Mouse (Mus musculus): ENCODE data around the gene Ankef1.
A peak's percentile ranks its signal among the peaks of the same experiment; 100 is the strongest.

Gene Ankef1

DNA sequence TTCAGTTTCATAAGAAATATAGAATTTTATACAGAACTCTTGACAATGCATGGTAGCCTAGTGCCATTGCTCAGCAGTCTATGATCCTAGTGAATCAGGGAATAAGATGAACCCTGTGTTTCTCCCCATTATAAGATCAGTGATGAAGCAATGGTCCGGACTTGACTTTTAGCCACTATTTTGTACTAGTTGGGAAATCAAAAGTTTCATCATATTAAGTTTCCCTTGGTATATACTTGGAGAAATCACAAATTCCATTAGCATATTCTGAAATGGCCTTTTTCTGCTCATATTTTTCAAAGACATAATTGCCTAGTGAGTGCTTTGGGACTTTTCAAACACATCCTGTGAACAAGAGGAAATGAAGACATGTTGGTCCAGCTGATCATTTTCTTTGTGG, at the start of gene Ankef1:
Gene Ankef1, plus strand, starts transcription at position 260 of the 400 bp plus-strand sequence.
- DNase-seq: no peak

DNA sequence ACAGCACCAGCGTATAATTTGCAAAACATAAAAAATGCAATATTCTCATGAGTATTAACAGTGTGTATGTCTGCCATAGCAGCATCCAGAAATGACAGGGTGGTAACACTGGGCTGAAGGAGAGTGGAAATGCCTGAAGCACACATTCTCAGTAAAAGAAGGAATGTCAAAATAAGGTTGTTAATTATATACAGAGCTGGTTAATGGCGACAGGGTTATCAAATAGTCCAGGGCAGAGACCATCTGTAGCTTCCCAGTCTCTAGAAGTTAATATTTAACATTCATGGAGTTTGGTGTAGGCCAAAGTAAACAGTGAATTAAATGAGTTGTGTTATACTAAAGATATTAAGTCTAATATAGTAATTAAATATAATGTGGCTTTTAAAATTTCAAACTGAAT, 45.2 kb upstream of the Ankef1 start:
- no peak for DNase-seq

DNA sequence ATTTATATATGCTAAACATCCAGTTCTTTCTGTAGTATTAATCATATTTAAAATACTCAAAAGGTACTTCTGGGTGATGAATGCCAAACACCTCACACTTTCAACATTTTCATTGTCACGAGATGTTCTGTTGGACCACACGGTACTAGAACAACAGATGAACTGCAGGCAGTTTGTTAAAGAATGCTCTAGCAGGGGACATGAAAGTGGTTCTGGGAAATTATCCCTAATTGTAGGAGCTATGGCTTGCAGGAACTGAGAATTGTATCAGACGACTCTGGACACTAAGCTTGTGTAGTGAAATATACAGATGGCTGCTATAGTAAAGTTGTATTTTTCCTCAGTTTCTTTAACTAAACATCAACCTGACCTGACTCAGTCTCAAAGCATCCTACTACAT, 44.8 kb upstream of the Ankef1 start:
- no peak for DNase-seq

DNA sequence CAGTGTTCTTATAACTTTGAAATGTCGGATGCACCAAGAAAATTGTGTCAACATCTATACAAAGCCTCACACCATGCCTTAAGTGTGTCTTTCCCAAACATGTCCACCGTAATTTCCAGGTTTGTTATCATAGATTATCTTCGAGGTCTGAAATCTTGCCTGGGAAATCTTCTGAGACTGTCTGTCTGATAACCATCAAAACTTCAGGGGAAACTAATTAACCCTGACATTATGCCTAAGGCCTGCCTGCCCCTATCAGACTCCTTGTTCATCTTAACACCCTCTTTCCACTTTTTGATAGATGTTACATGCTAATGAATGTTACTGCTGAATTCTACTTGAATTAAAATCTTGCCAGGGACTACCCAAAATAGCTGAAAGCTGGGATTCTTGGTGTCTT, 24.1 kb upstream of the Ankef1 start:
- peak; percentile 58 for DNase-seq

DNA sequence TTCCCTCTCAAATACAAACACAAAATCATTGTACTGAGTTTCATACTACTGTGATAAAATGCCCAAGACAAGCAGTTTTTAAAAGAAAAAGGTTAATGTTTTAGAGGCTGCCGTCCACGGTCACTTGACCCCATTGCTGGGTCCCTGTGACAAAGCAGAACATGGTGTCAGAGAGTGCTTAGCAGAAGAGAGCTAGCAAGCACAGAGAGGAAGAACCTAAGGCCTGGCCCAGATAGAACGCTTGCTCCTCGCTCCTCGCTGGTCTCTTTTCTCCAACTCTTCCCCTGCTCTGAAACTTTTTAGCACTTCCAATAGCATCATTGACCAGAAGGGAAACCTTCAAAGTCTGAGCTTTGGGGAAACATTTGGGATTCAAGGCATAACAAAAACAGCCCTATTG, 19.4 kb upstream of the Ankef1 start:
- no peak for DNase-seq

DNA sequence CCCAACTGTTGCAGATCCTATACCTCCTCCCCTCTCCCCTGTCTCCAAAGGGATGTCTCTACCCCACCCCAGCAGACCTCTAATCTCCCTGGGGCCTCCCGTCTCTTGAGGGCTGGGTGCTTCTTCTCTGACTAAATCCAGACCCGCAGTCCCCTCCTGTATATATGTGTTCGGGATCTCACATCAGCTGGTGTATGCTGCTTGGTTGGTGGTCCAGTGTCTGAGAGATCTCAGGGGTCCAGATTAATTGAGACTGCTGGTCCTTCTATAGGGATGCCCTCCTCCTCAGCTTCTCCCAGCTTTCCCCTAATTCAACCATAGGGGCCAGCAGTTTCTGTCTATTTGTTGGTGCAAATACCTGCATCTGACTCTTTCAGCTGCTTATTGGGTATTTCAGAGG, 18.7 kb upstream of the Ankef1 start:
- DNase-seq: no peak

DNA sequence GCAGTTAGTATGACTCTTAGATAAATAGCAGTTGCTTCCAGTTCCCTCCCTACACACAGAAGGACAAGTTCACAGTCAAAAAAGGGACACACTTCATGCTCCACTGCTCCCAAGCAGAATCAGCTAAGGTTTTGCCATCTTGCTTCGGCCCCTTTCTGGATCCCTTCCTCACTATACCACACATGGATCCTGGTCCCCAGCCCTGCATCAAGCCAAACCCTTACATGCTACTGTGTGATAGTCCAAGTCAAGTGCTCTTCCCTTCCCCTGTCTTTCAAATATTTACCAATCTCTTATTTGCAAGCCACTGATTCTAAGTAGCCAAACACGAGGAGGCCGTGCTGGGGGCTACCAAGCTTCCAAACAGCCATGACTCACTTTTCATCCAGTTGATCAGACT, 16.8 kb upstream of the Ankef1 start:
- no peak for DNase-seq

DNA sequence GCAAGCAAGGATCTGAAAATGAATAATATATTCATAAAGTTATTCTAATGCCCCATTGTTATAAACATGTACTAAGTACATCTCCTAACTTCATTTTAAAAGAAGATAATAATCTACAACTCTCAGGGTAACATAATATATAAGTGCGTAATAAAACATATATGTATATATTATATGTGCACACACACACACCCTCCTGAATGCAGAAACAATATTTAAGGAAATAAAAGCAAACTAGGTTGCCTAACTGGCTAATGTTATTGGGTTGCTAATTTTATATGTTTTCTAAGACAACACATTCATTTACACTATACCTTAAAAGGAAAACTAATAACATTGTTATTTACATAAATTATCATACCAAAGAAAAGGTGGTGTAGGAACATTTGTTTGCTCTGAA, 16.3 kb upstream of the Ankef1 start:
- no peak for DNase-seq

DNA sequence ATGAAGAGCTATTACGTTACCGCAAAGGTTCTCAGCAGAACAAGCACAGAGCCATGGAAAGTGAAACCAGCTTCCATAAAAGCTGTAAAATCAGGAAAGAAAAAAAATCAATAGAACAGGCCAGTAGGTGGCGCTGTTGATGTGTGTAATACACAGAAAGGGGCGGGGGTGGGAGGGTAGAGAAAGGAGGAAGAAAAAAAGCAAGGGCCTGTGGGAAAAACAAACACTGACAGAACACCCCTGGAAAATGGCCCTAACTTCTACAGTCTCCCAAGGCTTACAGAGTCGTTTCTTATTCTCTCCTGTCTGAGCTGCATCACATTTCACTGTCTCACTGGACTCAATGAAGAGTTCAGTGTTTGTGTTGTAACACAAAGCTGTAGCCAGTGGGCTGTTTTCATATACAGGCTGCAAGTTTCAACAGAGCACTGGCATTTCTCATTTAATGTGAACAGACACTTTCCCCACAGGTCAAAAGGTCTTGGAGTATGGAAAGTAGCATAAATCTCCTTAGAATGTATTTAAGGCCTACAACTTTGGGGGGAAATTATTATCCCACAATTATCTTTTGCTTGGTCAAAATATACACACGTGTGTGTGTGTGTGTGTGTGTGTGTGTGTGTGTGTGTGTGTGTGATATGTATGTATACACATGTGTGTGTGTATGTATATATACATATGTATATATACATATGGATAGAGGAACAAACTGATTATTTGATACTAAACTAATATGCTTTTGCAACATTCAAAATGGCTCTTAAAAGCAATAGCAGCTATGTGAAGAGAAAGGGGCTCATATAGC, 15.7 kb upstream of the Ankef1 start:
- peak; percentile 92 for DNase-seq

DNA sequence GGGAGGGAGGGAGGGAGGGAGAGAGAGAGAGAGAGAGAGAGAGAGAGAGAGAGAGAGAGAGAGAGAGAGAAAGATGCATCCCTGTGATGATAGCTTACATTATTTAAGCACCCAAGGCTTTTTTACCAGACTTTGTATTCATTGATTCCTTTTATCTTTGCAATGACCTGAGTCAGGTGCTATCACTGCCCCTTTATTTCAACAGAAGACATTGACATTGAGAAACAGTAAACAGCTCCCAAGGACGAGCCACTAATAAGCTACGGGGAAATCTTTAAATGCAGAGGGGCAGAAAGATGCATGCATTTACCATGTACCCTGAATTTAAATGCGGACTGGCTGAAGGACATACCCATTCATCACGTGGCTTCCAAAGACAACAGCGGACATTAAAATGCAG, 14.7 kb upstream of the Ankef1 start:
- no peak for DNase-seq

DNA sequence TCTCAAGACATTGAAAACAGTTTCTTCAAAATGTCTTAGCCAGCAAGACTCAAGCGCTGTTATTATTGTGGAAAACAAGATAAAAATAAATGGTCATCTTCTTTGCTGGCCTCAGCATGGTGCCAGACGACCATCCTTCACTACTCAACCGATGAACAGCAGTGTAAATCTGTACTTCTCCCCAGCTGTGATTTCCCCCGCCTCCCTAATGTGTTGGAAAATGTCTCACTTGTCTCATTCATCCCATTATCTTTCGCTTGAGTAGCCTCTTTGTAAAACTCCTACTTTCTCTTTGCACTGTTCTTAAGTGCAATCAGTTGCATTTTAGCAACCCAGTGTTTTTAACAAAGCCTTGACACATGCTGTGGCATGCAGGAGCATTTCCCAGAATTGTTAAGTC, 9.4 kb downstream of the Ankef1 start:
- DNase-seq: peak; percentile 81

DNA sequence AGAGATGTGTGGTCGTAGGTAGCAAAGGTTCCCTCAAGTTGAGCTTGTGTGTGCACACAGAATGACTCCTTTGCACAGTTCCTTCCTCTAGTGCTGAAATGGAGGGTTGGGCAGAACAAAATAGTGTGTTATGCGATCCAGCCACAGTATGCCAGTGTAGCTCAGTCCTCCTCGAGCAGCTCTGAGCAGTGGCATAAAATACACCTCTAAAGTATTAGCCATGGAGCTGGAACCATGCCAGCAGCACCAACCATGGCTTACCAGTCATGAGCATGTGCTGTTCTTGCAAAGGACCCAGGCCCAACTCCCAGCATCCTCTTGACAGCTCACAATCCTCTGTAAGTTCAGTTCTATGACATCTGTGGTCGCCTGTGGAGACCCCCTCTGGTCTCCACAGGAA, 10.0 kb downstream of the Ankef1 start:
- peak; percentile 6 for DNase-seq

DNA sequence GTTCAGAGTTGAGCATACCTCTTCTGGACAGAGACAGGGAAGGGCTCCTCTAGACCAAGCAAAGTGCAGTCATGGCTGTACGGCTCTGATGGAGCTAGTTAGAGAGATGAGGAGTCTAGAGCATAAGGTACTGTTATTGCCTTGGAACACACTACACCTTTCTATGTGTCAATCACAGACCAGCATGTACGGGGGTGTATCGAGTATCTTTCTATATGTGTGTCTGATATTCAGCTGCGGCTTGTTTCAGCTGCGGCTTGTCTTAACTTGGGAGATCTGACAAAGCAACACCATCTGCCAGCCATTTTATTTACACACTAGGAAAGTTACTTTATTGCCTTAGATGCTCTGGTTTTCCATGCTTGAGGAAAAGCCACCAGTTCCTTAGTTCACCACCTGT, 11.1 kb downstream of the Ankef1 start:
- DNase-seq: no peak

DNA sequence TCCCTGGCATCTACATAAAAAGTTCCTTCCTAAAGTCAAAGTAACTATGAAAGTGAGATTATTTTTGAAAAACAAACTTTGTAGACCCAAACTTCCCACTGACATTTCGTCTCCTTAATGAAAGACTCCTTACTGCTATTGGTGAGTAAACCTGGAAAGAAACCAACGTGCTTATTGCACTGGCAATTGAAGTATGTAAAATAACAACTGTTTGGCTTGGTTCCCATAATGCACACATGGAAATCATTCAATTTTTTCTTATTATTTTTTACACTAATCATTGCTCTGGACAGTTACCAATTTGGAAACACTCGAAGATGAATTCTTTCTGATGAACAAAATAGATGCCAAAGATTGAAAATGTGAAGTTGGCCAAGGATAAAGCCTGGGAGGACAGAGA, 12.1 kb downstream of the Ankef1 start:
- no peak for DNase-seq

DNA sequence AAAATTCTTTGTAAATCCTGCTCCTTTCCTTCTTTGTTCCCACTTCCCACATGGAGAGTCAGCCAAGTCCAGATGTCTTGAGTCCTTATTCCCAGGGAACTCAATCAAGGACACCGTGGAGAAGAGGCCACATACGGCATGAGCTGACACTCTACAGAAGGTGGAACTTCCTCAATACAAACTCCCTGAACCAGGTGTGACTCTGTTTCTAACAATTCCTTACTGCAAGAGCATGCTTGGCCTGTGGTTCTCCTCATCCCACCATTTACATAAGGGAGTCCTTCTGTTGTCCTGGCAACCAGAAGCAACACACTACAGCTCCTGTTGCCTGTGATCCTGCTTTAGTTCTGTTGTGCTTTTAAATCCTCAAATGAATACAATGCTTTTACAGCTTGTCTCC, 13.8 kb downstream of the Ankef1 start:
- DNase-seq: no peak

DNA sequence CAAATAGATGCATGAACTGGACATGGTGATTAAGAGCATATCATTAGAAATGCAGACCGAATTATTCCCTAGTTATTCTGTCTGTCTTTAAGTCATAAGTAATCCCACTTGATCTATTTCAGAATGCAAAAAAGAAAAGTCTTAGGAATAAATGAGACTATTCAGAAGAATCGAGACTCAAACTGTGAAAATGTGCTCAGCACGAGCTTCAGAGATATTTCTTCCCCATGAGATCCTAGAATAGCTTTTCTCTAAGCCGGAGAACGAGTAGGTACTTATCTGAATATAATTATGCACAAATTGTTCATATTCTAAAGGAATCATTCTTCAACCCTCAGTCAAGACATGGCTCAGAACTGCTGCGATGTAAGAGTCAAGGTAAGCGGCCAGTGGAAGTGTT, 27.2 kb downstream of the Ankef1 start:
- DNase-seq: no peak

DNA sequence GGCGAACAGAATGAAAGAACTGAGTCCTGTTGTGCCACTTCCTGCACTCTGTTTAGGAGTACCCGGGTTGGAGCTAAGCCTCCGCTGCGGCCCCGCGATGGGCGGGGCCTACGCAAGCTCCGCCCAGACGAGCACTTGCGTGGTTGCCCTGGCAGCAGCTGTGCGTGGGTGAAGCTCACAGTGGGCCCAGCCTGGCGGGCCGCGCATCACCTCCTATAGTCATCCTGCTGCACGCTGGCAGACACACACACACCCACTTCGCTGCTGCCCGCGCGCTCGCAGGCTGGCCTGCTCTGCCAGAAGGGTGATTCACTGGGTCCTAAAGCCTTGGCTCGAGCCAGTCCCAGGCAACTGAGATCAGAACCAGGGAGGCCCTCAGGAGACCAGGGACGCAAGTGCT, 30.3 kb downstream of the Ankef1 start:
- peak; percentile 94 for DNase-seq

DNA sequence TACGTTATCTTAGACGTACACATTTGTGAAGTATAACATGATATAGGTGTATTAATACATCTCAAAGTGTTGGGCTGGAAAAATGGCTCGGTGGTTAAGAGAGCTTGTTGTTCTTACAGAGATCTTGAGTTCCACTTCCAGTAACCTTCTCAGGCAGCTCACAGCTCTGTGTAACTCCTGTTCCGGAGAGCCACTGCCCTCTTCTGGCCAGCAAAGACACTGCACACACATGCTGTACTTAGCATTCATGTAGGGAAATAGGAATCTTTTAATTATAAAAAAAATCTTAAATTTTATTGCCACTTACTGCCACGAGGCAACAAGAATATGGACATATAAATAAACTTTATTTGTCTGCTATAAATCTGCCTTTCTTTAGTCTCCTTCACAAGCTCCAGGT, 56.3 kb downstream of the Ankef1 start:
- peak; percentile 13 for DNase-seq

DNA sequence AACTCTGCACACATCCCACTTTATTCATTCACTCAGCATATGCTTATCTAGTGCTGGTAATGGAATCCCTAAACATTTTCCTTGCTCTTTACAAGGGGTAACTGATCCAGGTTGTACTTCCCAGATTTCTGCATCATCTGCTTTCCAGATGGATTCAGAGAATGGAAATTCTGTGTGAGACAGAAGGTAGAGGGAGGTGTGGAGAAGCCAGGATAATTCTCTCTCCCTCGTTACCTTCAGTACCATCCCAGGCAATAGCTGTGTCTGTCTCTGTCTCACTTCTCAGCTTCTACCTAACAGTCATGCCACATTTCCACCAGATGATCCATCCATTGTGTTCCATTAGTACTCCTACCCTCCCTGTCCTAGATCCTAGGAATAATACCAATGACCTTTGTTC, 60.6 kb downstream of the Ankef1 start:
- no peak for DNase-seq

DNA sequence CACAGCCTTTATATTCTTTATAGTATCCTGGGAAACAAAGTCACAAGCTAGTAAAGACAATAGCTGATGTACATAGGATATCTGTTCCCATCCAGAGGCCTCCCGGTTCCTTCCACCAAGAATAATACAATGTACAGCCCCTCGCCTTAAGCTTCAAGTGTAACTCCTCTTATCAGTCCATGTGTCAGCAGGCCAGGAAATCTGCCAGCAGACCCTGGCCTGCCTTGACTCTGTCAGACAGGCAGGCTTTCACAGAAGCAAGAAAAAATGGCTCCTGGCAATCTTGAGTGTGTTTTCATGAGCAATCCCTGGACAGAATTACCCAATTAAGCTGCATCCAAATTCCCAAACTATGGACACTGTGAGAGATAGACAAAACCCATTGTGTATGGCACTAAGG, 69.1 kb downstream of the Ankef1 start:
- no peak for DNase-seq

DNA sequence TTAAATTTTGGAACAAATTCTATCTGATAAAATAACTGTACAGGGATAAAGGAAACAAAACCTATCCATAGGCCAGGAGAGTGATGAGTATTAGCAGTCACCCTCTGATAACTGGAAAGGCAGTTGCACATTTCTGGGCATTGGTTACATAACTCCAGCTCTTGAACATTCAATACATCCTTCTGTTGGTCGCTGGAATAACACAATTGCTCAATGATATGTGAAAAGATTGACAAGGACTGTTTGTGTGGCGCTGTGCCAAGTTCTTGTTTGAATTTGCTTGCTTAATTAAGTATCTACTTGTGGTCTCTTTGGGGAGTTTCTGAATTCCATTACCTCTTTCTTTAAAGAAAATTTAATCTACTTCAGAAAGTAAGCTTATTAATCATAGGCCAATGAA, 81.1 kb downstream of the Ankef1 start:
- DNase-seq: peak; percentile 87

DNA sequence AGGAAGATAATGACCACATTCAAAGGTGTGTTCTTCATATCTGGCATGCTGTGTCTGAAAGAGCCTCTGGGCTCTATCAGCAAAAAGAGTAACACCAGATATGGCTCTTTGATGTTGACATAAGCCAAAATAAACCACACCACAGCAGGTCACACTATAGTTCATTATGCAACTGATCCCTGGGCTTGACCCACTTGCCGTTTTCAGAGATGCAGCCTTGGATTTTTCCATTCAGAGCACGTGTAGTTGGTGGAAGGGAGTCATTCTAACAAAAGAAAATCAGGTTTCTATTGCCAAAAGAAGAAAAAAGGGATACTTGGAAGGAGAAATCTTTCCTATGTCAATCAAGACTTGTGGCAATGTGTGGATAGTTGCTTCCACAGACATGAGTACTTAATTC, 87.1 kb downstream of the Ankef1 start:
- DNase-seq: no peak

DNA sequence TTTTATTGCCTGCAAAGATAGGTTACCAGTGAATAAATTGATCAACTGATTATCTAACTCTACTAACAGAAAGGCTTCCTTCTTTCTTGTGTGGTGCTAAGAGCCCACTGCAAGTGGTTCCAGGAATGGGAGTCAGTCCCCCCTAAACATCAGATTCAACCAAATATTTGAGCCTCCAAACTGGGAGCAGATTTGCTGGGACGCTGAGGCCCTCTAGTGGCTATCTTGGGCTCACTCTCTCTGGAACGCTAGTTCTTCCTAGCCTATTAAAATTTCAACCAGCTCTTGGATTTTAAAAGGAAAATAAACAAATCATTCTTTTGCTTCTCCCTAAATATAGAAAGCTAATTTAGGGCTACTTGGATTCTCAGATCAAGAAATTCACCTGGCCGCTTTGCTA, 94.7 kb downstream of the Ankef1 start:
- DNase-seq: peak; percentile 68

DNA sequence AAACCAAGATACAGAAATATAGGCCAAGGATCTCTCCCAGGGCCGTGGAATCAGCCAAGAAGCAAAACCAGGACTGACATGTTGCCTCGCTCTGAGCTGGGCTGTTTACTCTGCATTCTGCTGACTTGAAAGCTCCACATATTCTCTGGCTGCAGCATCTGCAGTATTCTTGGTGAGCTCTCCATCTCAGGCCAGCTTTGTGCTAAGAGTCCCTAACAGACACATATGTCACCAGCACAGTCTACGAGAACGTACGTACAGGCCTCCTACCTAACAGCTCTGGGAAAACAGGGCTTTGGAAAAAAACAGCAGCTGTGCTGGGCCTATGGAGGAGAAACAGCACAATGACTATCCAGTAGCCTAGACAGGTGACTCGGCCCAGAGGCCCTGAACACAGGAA, 97.0 kb downstream of the Ankef1 start:
- no peak for DNase-seq

DNA sequence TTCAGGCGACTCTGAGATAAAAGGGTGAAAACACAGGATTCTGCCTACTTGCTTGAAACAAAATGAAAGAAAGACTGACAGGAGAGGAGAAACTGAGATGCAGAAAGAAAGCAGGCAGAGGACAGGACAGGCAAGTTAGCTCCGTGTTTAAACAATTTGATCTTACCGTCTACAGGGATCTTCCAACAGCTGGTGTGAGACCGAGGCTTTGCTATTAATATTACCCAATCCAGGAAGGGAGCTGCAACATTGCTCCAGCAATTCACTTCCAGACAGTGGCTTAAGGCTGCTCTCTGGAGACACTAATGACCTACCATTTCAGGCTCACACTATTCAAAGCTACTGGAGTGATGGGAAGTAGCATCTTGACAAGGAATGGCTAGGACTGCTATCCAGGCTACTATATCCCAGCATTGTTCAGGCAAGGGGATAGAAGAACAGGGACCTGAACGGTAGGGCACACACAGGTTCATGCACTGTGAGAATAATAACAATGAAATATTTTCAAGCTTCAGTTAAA, 99.0 kb downstream of the Ankef1 start:
- DNase-seq: no peak

All from retina, postnatal 1 day (tissue).